Mouse (Mus musculus): Measurements from ENCODE around the gene Slc35e3. TPM values are rescaled to one million over a fixed set of nuclear protein-coding genes. Genes with fewer than 3 reads are reported as not detected.

Slc35e3 gene
- polyA plus RNA-seq, 1 experiment from 2014 or later: 8.2 TPM

- no peak for ATAC-seq (ENCODE audit: extremely low read depth, insufficient number of reproducible peaks, low FRiP score, low TSS enrichment)
- H3K4me3 ChIP-seq: no peak overlapping the region
- no peak overlapping the region for H3K27ac ChIP-seq (replicated peaks)
- H3K4me2 ChIP-seq: no peak overlapping the region
- H3K9me3 ChIP-seq: no peaks in the 10 kb centered on the region
- H3K36me3 ChIP-seq: peaks cover 96% of the 10 kb centered on the region
- no peak overlapping the region for H3K9ac ChIP-seq
- H3K27me3 ChIP-seq (replicated peaks): no peaks in the 10 kb centered on the region
- H3K4me1 ChIP-seq: no peaks in the 10 kb centered on the region
- WGBS: 85% methylated on average over 3 of the region's 3 CpGs
These were observed 48.5 kb downstream of the Slc35e3 start for GRCm38 (mm10) chr10:117697561-117698115.

- Histone ChIP-seq H3K36me3 (peaks cover 96% of the 10 kb centered on the region), H3K4me1 (no peaks in the 10 kb centered on the region), H3K9ac (no peak overlapping the region), H3K27me3 (replicated peaks) (no peaks in the 10 kb centered on the region), H3K4me2 (no peak overlapping the region), H3K27ac (replicated peaks) (no peak overlapping the region), H3K9me3 (no peaks in the 10 kb centered on the region), H3K4me3 (no peak overlapping the region)
- ATAC-seq (ENCODE audit: extremely low read depth, insufficient number of reproducible peaks, low FRiP score, low TSS enrichment): no peak; the same call in 1 of the 2 replicates
- WGBS: 91% methylated on average over 6 of the region's 6 CpGs
These were observed 49.2 kb downstream of the Slc35e3 start for GRCm38 (mm10) chr10:117696827-117697560.

DNA sequence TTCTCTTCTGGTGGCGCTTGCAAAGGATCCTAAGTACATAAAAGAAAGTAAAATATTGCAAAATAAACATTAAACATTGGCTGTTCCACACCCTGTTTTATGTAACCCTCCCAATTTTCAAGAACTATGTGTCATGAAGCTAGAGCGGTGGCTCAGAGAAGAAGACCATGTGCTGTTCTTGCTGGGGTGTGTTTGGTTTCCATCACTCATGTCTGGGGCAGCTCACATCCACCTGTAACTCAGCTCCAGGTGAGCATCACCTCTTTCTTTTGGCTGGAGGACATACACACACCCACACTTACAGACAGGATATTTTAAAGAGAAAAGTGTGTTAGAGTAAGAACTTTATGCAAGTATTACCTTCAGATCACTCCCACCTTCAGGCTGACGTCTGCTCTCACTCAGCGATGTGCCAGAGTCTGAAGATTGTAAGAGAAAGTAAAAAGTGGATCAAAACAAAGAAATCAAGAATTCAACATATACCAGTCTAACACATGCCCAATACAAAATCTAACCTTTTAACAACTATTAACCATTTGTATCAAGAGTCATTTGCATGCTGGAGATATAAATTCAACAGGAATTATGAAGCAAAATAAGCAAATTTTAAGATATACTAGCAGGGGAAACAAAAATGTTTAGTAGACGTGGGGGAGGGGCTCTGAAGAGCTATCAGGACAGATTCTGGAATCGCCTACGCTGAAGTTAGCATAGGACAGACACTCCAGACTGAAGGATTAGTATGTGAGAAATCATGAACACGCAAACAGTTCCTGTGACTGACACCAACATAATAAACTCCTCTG is 49.9 kb downstream of the Slc35e3 start:
- no peak overlapping the region for H3K27ac ChIP-seq (replicated peaks)
- no peak overlapping the region for H3K4me2 ChIP-seq
- H3K4me3 ChIP-seq: no peak overlapping the region
- no peaks in the 10 kb centered on the region for H3K4me1 ChIP-seq
- no peak for ATAC-seq (ENCODE audit: extremely low read depth, insufficient number of reproducible peaks, low FRiP score, low TSS enrichment)
- peaks cover 96% of the 10 kb centered on the region for H3K36me3 ChIP-seq
- 90% methylated on average over 8 of the region's 8 CpGs for WGBS
- no peaks in the 10 kb centered on the region for H3K27me3 ChIP-seq (replicated peaks)
- H3K9me3 ChIP-seq: no peaks in the 10 kb centered on the region
- no peak overlapping the region for H3K9ac ChIP-seq

DNA sequence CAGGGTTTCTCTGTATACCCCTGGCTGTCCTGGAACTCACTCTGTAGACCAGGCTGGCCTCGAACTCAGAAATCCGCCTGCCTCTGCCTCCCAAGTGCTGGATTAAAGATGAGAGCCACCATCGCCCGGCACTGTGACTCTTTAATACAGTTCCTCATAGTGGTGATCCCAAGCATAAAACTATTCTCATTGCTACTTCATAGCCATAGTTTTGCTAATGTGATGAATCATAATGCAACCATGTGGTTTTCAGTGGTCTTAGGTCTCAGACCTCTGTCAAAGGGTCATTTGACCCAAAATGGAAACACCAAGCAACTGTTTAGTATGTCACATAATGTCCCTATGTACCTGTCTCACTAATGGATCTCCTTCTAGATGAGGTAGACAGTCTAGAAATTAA is 50.6 kb downstream of the Slc35e3 start:
- WGBS: 95% methylated on average over 4 of the region's 4 CpGs
- Histone ChIP-seq H3K9ac (no peak overlapping the region), H3K27ac (replicated peaks) (no peak overlapping the region), H3K4me2 (no peak overlapping the region), H3K9me3 (no peaks in the 10 kb centered on the region), H3K27me3 (replicated peaks) (no peaks in the 10 kb centered on the region), H3K4me1 (no peaks in the 10 kb centered on the region), H3K36me3 (peaks cover 96% of the 10 kb centered on the region), H3K4me3 (no peak overlapping the region)
- ATAC-seq (ENCODE audit: extremely low read depth, insufficient number of reproducible peaks, low FRiP score, low TSS enrichment): no peak

- no peak overlapping the region for H3K27ac ChIP-seq (replicated peaks)
- H3K27me3 ChIP-seq (replicated peaks): no peaks in the 10 kb centered on the region
- WGBS: 95% methylated on average over 4 of the region's 4 CpGs
- ATAC-seq (ENCODE audit: extremely low read depth, insufficient number of reproducible peaks, low FRiP score, low TSS enrichment): no peak
- H3K9me3 ChIP-seq: no peaks in the 10 kb centered on the region
- no peak overlapping the region for H3K4me2 ChIP-seq
- H3K4me1 ChIP-seq: no peaks in the 10 kb centered on the region
- no peak overlapping the region for H3K9ac ChIP-seq
- no peak overlapping the region for H3K4me3 ChIP-seq
- H3K36me3 ChIP-seq: peaks cover 96% of the 10 kb centered on the region
These were observed 51.1 kb downstream of the Slc35e3 start for GRCm38 (mm10) chr10:117695027-117695426.

DNA sequence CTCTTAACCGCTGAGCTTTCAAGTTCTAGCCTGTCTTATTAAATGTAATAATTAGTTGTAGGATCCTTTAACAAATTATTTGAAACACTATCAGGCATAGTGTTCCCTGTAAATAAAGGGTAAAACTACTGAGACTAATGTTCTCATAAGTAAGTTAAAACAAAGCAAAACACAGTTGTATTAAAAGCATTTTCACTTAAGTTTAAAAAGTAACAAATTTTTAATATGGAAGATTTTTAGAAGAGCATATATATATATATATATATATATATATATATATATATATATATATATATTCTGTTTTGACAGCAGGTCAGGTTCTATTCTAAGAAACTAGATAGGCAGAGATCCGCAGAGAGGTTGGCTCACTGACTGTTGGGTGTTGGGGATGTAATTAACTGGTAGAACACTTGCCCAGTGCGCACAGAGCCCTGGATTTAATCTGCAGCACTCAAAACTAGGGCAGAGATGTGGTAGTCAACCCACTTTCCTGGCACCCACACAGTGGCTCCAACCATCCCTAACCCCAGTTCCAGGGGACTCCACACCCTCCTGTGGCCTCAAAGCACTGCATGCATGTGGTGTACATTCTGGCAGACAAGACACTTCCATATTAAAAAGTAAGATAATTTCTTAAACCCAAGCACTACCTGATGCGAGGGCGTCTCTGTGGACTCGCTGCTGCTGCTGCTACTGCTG is 51.8 kb downstream of the Slc35e3 start:
- no peak for ATAC-seq (ENCODE audit: extremely low read depth, insufficient number of reproducible peaks, low FRiP score, low TSS enrichment)
- 92% methylated on average over 6 of the region's 6 CpGs for WGBS
- no peak overlapping the region for H3K4me2 ChIP-seq

DNA sequence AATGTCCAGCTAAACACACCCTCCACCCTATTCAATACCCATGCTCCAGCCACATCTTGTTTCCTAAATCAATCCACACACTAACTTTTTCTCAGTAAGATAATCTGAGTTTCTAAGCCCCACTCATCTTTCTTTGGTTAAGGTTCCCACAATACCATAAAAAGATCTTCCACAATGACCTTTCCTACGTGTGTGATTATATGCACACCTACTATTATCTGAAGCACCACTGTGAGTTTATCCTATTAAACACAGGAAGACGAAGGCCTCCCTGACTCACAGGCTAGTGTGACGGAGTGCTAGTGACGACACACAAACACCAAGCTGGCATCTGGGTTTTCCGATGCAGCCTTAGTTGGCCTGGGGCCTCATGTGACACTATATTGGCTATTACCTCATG is 53.2 kb downstream of the Slc35e3 start:
- H3K27ac ChIP-seq (replicated peaks): no peak overlapping the region
- H3K4me3 ChIP-seq: no peak overlapping the region
- 82% methylated on average over 5 of the region's 5 CpGs for WGBS
- no peak for ATAC-seq (ENCODE audit: extremely low read depth, insufficient number of reproducible peaks, low FRiP score, low TSS enrichment)
- H3K4me2 ChIP-seq: no peak overlapping the region
- no peak overlapping the region for H3K9ac ChIP-seq
- H3K27me3 ChIP-seq (replicated peaks): no peaks in the 10 kb centered on the region
- H3K4me1 ChIP-seq: no peaks in the 10 kb centered on the region
- peaks cover 94% of the 10 kb centered on the region for H3K36me3 ChIP-seq
- no peaks in the 10 kb centered on the region for H3K9me3 ChIP-seq

More for the DNA sequence above, 51.8 kb downstream of the Slc35e3 start:
- Histone ChIP-seq H3K27ac (replicated peaks) (no peak overlapping the region), H3K4me3 (no peak overlapping the region), H3K27me3 (replicated peaks) (no peaks in the 10 kb centered on the region), H3K9me3 (no peaks in the 10 kb centered on the region), H3K36me3 (peaks cover 94% of the 10 kb centered on the region), H3K9ac (no peak overlapping the region), H3K4me1 (no peaks in the 10 kb centered on the region)

- no peak overlapping the region for H3K9ac ChIP-seq
- H3K4me3 ChIP-seq: no peak overlapping the region
- H3K27ac ChIP-seq (replicated peaks): no peak overlapping the region
- peaks cover 92% of the 10 kb centered on the region for H3K36me3 ChIP-seq
- no peak overlapping the region for H3K4me2 ChIP-seq
- no peaks in the 10 kb centered on the region for H3K27me3 ChIP-seq (replicated peaks)
- no peaks in the 10 kb centered on the region for H3K9me3 ChIP-seq
- no peak for ATAC-seq (ENCODE audit: extremely low read depth, insufficient number of reproducible peaks, low FRiP score, low TSS enrichment)
- H3K4me1 ChIP-seq: no peaks in the 10 kb centered on the region
These were observed 54.0 kb downstream of the Slc35e3 start for GRCm38 (mm10) chr10:117692173-117692572.

- WGBS: 93% methylated on average over 10 of the region's 10 CpGs
- Histone ChIP-seq H3K27me3 (replicated peaks) (no peaks in the 10 kb centered on the region), H3K4me2 (no peak overlapping the region), H3K9me3 (no peaks in the 10 kb centered on the region), H3K9ac (no peak overlapping the region), H3K27ac (replicated peaks) (no peak overlapping the region), H3K4me1 (no peaks in the 10 kb centered on the region), H3K36me3 (peaks cover 85% of the 10 kb centered on the region), H3K4me3 (no peak overlapping the region)
- ATAC-seq (ENCODE audit: extremely low read depth, insufficient number of reproducible peaks, low FRiP score, low TSS enrichment): no peak
These were observed 54.7 kb downstream of the Slc35e3 start for GRCm38 (mm10) chr10:117691389-117691968.

GRCm38 (mm10) chr10:117690770-117691296 is 55.3 kb downstream of the Slc35e3 start:
- no peak overlapping the region for H3K4me2 ChIP-seq
- peaks cover 79% of the 10 kb centered on the region for H3K36me3 ChIP-seq
- ATAC-seq (ENCODE audit: extremely low read depth, insufficient number of reproducible peaks, low FRiP score, low TSS enrichment): no peak
- no peak overlapping the region for H3K9ac ChIP-seq
- WGBS: 95% methylated on average over 3 of the region's 3 CpGs
- no peak overlapping the region for H3K27ac ChIP-seq (replicated peaks)
- no peaks in the 10 kb centered on the region for H3K4me1 ChIP-seq
- H3K4me3 ChIP-seq: no peak overlapping the region
- no peaks in the 10 kb centered on the region for H3K27me3 ChIP-seq (replicated peaks)
- H3K9me3 ChIP-seq: no peaks in the 10 kb centered on the region

DNA sequence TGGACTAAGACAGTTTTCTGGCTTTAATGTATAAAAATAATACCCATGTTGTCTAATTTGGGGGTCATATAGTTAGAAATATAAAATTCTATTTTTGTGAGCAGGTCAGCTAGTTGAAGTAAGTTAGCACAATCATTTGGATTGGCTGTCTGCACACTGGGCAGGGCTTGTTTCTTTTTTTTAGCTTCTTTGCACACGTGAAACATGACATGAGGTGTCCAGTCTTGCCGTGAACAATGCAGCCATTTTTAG is 56.1 kb downstream of the Slc35e3 start:
- ATAC-seq (ENCODE audit: extremely low read depth, insufficient number of reproducible peaks, low FRiP score, low TSS enrichment): no peak
- H3K4me3 ChIP-seq: no peak overlapping the region
- H3K27ac ChIP-seq (replicated peaks): no peak overlapping the region
- H3K36me3 ChIP-seq: peaks cover 71% of the 10 kb centered on the region
- 84% methylated on average over 2 of the region's 2 CpGs for WGBS
- no peak overlapping the region for H3K4me2 ChIP-seq
- H3K9me3 ChIP-seq: no peaks in the 10 kb centered on the region
- H3K27me3 ChIP-seq (replicated peaks): no peaks in the 10 kb centered on the region
- no peak overlapping the region for H3K9ac ChIP-seq
- no peaks in the 10 kb centered on the region for H3K4me1 ChIP-seq

Data from heart, embryonic 13.5 days (tissue).